Mouse (Mus musculus) cerebellum, adult 2 months (tissue): ENCODE results near the gene Bcl2l13. TPM values are rescaled to one million over a fixed set of nuclear protein-coding genes. Genes with fewer than 3 reads are reported as not detected.

Experiments
- DNase-seq, 2 experiments: peaks; one replicate each; pipeline ENCODE4 v3.0.0; 2021
- H3K27ac ChIP-seq: fragments of 200-500 bp; 2 replicates; pipeline ENCODE4 v1.5.1; 2012; ENCODE audit warnings: low read length, control low read depth, inconsistent platforms; ENCODE audit not compliant: insufficient read depth
- H3K27me3 ChIP-seq: fragments of 200-500 bp; 2 replicates; pipeline ENCODE4 v1.6.1; 2012; ENCODE audit warnings: inconsistent platforms, mild to moderate bottlenecking, low read length, moderate library complexity; ENCODE audit not compliant: control insufficient read depth, insufficient read depth
- H3K4me1 ChIP-seq: fragments of 200-500 bp; 2 replicates; pipeline ENCODE4 v1.6.1; 2011; ENCODE audit warnings: low read length; ENCODE audit not compliant: control insufficient read depth, insufficient read depth
- H3K4me3 ChIP-seq: fragments of 200-500 bp; replicated peaks from 2 replicates; pipeline ENCODE3; 2011; ENCODE audit warnings: mild to moderate bottlenecking, low read depth, low read length, control low read depth; ENCODE audit not compliant: insufficient read depth
- CTCF ChIP-seq: fragments of 200-500 bp; IDR thresholded peaks from 2 replicates; pipeline ENCODE4 v1.5.1; 2011; ENCODE audit warnings: low read depth, mild to moderate bottlenecking, control low read depth, low read length, moderate library complexity, borderline replicate concordance; ENCODE audit not compliant: insufficient read depth
- POLR2A ChIP-seq: fragments of 200-500 bp; IDR thresholded peaks from 2 replicates; pipeline ENCODE4 v1.6.1; 2011; ENCODE audit warnings: low read length, control low read depth, borderline replicate concordance; ENCODE audit not compliant: insufficient read depth
- WGBS: fragments of 180-500 bp; shearing (Covaris S2); methylation state at CpG from one replicate; pipeline ENCODE4 v1.1.7; 2018; 5-methylcytosine and 5-hydroxymethylcytosine counted together
- polyA plus RNA-seq: library from polyadenylated mRNA; depleted of rRNA; stranded (reverse); fragments of >200 nt; gene quantifications from 2 replicates; pipeline ENCODE4 v1.2.3, GENCODE M21; 2012; rRNA removed

The Bcl2l13 gene
- polyA plus RNA-seq: 24.0 and 25.0 TPM in 2 replicates

DNA sequence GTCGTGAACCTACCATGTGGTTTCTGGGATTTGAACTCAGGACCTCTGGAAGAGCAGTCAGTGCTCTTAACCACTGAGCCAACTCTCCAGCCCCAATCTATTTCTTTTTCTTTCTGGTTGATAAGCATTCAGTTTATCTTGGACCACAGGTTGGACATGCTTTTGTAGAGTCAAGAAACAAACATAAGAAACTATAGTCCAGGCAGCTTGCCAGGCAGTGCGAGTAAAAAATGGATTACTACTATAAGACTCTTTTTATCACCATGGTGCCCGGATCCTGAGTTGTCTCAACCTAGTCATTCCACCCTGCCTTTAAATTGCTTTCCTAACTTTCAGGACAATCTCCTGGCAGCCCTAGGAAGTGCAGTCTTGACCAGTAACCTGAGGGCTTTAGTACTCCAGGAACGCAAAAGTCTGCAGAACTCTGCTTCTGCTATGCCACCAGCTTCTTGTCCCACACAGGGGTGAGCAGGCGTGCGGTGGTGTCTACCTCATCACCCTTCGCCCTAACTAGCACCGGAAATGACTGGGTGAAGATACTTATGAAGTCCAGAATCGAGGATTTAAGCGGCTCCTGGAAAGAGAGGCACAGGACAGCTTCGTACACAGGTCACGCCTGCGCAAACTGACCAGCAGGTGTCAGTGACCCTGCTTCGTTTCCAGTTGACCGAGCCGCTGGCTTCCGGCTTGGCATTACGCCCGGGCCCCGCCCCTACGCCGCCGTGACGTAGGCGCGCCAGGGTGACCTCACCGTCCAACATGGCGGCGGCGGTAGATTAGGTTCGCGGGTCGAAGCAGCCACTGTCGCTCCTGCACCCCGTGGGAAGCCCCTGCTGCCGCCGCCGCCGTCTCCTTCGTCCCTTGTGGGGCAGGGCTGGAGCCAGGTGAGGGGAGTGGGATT, at the start of gene Bcl2l13:
TSS of gene Bcl2l13 (plus strand) at position 739 of the 901 bp plus-strand sequence.
- 3% methylated on average over 40 of the region's 40 CpGs for WGBS
- H3K4me1 ChIP-seq: no peaks in the 10 kb centered on the region
- DNase-seq: peak; percentile 90 to 97
- H3K27ac ChIP-seq: peak within 1 kb of the TSS; percentile 81
- peak within 1 kb of the TSS; percentile 84 for H3K4me3 ChIP-seq
- H3K27me3 ChIP-seq: no peaks in the 10 kb centered on the region
- TF ChIP-seq POLR2A: peak; percentile 81
- TF ChIP-seq CTCF: no peak

DNA sequence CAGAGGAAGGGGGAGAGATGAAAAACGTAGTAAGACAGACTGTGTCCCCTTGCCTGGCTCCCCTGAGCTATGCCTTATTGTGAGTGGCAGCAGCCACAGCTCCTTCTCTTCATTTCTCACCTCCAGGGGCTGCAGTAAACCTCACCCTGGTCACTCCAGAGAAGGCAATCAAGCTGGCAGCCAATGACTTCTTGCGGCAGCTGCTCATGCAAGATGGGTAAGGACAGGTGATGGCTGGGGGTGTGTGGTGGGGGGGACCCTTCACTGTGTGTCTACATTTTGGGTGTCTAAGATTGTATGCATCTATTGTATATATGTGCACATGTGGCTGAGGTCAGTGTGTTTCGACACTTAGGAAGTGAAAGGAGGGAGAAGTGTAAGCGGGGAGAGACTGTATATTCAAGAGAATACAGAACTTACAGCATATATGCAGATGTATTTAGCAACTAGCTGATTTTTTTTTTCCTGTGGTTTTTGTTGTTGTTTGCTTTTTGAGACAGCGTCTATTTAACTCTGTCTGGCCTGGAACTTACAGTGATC, 47.9 kb upstream of the Bcl2l13 start:
- Histone ChIP-seq H3K27ac (no peak overlapping the region), H3K27me3 (no peaks in the 10 kb centered on the region), H3K4me1 (no peaks in the 10 kb centered on the region), H3K4me3 (no peak overlapping the region)
- DNase-seq: no peak
- TF ChIP-seq POLR2A: no peak
- TF ChIP-seq CTCF: no peak
- WGBS: 79% methylated on average over 5 of the region's 5 CpGs

DNA sequence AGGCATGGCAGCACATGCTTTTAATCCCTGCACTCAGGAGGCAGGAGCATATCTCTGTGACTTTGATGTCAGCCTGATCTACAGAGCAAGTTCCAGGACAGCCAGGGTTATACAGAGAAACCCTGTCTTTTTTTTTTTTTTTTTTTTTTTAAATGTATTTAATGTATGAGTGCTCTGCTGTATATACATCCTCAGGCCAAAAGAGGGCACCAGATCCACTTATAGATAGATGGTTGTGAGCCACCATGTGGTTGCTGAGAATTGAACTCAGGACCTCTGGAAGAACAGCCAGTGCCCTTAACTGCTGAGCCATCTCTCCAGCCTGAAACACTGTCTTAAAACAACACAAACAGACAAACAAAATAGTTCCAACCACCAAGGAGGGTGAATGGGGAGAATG, 47.1 kb upstream of the Bcl2l13 start:
- Histone ChIP-seq H3K27ac (no peak overlapping the region), H3K4me3 (no peak overlapping the region), H3K27me3 (no peaks in the 10 kb centered on the region), H3K4me1 (no peaks in the 10 kb centered on the region)
- DNase-seq: no peak
- TF ChIP-seq POLR2A (no peak), CTCF (peak; percentile 23; the same call in 1 of the 2 replicates)

DNA sequence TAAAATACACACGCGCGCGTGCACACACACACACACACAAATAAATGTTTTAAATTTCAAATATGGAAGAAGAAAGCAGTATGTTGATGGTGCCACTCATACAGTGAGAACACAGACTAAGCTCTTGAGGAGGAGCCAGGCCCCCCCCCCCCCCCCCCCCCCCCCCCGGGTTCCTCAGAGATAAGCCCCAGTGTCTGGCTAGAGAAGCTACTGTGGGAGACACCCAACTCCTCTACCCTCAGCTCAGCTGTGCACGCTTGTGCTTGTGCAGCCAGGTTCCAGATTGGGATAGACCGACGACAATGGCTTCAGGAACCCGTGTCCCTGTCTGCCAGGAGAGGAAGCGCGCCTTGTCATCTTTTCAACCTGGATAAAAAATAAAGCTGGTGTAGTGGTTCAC, 45.9 kb upstream of the Bcl2l13 start:
- Histone ChIP-seq H3K4me1 (no peaks in the 10 kb centered on the region; the same call in 1 of the 2 replicates), H3K4me3 (no peak overlapping the region), H3K27me3 (no peaks in the 10 kb centered on the region), H3K27ac (no peak overlapping the region)
- DNase-seq: no peak
- no peak for TF ChIP-seq POLR2A
- no peak for TF ChIP-seq CTCF
- WGBS: 75% methylated on average over 11 of the region's 11 CpGs

DNA sequence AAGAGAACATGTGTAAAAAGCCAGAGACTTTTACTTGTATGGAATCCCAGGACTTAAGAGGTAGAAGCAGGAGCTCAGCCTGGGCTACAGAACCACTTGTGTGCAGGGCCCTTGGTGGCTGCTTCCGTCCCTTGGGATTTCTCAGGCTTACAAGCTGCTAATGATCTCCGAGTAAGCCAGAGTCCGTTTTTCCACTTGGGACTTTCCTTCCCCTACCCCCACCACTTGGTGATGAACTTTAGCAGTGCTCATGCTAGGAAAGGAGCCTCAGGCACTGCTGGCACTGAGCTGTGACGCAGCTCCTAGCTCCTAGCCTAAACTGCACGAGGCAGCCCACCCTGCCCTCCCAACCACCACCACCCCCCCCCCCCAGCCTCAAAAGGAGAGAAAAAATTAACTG, 45.3 kb upstream of the Bcl2l13 start:
- Histone ChIP-seq H3K4me3 (no peak overlapping the region), H3K27me3 (no peaks in the 10 kb centered on the region), H3K27ac (no peak overlapping the region), H3K4me1 (peaks cover 5% of the 10 kb centered on the region; the same call in 1 of the 2 replicates)
- DNase-seq: no peak
- WGBS: 63% methylated on average over 5 of the region's 5 CpGs
- TF ChIP-seq CTCF (no peak), POLR2A (no peak)

DNA sequence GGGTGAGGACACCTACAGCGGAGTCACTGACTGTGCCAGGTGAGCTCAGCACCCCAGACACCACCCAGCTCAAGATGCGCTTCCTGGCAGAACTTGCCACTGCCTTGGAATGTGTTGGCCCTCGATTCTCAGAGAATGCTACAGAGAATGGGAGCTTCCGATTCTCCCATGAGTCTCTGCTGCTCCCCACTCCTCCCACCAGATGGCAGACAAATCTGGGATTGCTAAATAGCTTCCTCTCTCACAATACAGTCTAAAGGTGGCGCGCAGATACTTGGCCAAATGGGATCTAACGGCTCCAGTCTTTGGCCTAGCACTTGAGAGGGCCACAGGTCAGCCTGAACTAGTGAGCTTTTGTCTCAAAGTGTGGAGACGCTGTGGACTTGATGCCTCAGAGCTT, 43.1 kb upstream of the Bcl2l13 start:
- no peak for DNase-seq
- H3K27me3 ChIP-seq: no peaks in the 10 kb centered on the region
- no peak overlapping the region for H3K4me3 ChIP-seq
- WGBS: 64% methylated on average over 8 of the region's 8 CpGs
- TF ChIP-seq CTCF (0 out of 2 replicates have a peak, but pooled peaks have one; percentile 17), POLR2A (no peak)
- H3K27ac ChIP-seq: no peak overlapping the region
- peaks cover 16% of the 10 kb centered on the region; the same call in 1 of the 2 replicates for H3K4me1 ChIP-seq

DNA sequence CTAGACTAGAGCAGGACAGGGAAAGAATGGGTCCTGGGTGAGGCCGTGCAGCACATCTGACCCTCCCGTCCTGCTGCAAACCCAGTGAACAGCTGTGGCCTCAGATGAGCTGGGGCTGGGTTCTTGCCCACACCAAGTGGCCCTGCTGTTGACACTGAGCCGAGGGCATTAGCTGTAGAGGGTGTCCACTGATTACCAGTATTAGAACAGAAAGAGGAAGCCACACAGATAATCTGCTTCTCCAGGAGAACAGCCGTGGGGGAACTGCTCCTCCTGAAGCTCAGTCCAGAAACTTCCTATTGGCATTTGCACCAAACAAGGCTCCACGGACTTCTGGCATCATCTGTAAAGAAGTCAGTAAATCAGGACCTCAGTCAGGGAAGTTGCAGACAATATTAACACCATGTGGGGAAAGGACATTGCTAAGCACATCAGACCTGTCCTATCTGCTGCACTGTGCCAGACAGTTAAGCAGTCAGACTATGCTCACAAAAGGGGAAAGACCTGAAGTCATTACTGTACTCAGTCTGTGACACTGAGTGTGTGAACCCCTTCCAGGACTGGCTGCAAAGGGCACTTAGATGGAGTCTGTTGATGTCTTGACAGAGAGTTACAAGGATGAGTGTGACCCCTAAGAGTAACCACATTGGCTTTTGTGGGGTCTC, 40.5 kb upstream of the Bcl2l13 start:
- DNase-seq: no peak
- H3K27ac ChIP-seq: 0 out of 2 replicates have a peak overlapping the region, but pooled peaks have one; percentile 11
- TF ChIP-seq POLR2A (no peak), CTCF (no peak)
- peaks cover 29% of the 10 kb centered on the region for H3K4me1 ChIP-seq
- H3K27me3 ChIP-seq: no peaks in the 10 kb centered on the region
- no peak overlapping the region for H3K4me3 ChIP-seq
- WGBS: 62% methylated on average over 5 of the region's 5 CpGs
